Mouse (Mus musculus): ENCODE measurements around the gene Tmem186.

DNA sequence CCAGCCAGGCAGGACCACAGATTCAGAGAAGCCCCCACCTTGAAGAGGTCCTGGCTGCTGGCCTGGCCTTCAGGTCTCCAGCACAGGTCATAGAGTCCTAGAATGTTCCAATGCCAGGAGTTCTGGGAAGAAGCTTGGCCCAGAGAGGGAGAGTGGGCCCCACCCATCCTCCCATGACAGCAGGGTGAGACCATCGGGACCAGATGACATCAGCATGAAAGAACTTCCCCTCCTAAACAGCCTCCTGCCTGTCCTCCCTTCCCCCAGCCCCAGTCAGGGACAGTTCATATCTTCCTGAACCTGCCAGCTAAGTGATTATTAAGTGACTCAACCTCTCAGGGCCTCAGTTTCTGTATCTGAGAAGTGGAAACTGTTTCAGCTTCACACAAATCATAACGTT, 28.9 kb upstream of the Tmem186 start:
- TF ChIP-seq POLR2A (IDR thresholded peaks at IDR 0.05; ENCODE audit: insufficient read depth, low read depth, low read length), result no peak
- TF ChIP-seq CTCF (IDR thresholded peaks at IDR 0.05; ENCODE audit: insufficient read depth, low read depth, low read length), result no peak
